Mouse (Mus musculus) fat pad, adult 2 months (tissue): Measurements from ENCODE around the gene Frrs1l.

Experiments
- DNase-seq: peaks from one replicate; pipeline ENCODE4 v3.0.0-alpha.2; 2011; ENCODE audit warnings: low read depth, low spot score; ENCODE audit errors: extremely low read depth

Frrs1l gene

DNA sequence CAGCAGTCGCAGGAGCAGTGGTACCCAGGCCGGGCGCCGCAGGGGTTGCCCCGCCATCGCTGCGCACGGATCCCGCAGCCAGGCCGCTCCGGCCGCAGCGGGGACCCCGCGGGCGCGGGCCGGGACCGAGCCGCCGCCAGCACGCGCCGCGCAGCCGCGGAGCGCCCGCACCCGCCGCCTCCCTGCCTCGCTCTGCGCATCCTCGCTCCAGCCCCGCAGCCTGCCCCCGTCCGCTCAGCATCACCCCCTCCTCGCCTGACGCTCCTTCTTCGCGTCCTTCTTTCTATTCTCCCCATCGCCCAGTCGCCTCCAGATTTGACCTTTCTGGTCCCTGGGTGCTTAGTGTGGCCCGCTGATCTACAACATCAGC, at the start of gene Frrs1l:
TSS of gene Frrs1l (minus strand) at position 177 of the 370 bp plus-strand sequence.
- no peak for DNase-seq

- DNase-seq, result no peak
These were observed 49.2 kb upstream of the Frrs1l start for GRCm38 (mm10) chr4:57039127-57040031.

DNA sequence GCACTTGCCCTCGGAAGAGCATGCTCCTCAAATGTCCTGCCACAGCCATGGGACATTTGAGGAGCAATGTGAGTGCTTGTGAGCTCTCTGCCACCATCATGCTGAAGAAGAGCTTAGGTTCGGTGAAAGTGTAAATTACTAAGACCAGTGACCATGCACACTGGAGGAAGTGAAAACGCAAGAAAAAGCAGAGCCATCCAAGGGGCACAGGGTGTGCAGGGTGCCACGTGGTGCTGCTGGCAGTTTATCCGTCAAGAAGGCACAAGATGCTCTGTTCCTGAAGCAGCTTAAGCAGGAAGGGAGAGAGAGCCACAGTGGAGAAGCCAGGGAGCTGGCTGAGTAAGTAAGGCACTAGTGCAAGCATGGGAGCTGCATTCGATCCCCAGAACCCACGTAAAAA, 47.4 kb upstream of the Frrs1l start:
- DNase-seq, result no peak

DNA sequence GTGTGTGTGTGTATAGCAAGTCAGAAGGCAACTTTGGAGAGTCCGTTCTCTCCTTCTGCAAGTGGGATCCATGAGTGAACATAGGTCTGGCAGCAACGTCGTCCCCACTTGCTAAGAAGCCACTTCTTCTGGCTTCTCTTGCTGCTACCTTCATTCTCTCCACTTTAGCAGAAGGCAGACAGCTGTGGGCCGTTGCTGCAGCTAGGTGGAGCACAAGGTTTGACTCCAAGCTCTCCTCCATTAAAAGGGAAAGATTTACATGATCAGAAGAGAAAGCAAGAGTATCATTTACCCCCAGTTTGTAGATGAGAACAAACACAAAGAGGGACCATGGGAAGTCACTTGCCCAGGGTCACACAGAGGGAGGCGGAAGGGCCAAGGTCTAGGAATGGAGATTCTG, 44.0 kb upstream of the Frrs1l start:
- no peak for DNase-seq

- DNase-seq, result no peak
These were observed 41.2 kb upstream of the Frrs1l start for GRCm38 (mm10) chr4:57031440-57031839.

- no peak for DNase-seq
These were observed 37.8 kb upstream of the Frrs1l start for GRCm38 (mm10) chr4:57027954-57028353.

- no peak for DNase-seq
These were observed 33.3 kb upstream of the Frrs1l start for GRCm38 (mm10) chr4:57023527-57023926.

DNA sequence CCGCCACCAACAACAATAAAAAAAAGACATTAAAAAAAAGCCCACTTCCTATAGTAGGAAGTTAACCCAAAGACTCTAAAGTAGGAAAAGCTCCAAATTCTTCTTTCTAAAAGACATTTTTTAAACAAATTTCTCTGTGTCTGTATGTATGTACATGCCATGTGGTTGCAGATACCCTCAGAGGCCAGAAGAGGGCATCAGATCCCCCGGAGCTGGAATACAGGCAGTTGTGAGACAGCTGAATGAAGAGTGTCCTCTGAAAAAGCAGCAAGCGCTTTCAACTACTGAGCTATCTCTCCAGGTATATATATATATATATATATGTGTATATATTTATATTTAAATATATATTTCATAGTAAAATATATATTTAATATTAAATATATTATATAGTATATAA, 31.1 kb upstream of the Frrs1l start:
- no peak for DNase-seq

DNA sequence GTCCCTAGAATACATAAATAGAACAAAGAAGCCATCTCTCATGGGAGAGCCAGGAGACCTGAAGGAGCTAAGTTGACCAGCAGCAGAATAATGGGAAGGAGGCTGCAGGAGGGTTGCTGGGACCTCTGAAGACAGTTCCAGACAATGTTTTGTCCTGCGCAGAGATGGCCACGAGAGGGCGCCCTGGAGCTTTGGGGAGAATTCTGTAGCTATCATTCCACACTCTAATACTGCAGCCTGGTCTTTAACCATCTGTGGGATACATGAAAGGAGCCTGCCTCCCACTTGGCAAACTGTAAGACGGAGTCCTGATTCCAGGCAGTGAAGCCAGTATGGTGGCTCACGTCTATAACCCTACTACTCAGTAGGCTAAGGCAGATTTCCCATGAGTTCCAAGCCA, 27.0 kb upstream of the Frrs1l start:
- no peak for DNase-seq

DNA sequence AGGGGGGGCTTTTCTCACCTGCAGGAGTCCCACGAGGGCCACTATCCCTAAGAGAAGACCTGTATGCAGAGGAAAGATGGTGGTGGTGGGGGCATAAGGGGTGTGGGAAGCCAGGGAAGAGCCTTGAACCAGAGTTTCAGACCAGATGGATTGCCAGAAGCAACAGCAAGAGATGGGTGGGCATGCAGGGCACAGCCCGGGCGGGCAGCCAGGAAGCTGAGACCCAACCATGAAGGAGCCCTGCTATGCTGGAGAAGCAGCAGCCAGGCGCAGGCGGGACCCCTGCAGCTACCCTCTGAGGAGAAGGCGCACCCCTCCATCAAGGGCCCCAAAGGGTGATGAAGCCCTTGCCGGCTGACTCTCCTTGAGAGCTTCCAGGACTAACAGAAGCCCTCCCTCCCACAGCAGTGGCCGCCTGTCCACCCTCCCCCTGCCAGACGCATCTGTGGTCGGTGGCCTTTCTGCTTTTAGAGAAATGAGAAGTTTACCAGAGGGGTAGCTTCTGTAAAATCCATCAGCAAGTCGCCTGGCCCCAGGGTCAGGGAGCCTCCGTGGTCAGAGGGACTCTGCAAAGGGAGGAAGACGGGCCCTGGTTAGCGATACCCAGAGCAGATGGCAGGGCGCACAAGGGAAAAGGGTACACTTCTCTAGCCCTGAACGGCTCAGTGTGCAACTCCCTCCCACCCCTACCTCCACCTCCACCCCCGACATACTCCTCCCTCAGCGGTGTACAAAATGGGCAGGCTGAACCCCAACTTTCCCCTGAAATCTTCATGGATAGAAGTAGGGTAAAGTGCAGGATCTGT, 26.4 kb upstream of the Frrs1l start:
- no peak for DNase-seq

GRCm38 (mm10) chr4:57015032-57015431, 24.8 kb upstream of the Frrs1l start:
- DNase-seq, result no peak

DNA sequence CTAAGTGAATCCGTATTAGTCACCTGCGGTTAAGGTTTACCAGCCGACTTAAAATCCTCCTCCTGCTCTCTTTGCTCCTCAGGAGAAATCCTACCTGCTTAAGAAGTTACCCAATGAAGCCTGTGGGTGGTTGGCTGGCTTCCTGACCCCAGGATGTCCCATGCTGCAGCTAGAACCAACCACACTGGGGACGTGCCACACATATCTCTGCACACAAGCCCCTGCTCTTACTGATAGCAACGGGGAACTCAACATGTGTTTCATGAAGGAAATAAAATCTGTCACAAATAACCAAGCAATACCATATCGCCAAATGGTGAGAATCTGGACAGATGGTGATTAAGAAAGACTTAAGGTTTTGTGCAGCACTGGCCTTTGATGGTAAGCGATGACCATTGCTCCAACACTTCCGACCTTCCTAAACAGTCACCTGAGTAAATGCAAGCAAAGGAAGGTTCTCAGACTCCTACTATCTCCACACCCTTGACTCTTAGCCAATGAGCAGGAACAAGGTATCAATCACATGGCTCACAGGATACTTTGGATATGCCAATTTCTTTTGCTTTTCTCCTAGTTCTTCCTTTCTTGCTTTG, 21.4 kb upstream of the Frrs1l start:
- peak; percentile 10 for DNase-seq

GRCm38 (mm10) chr4:57010919-57011318, 20.7 kb upstream of the Frrs1l start:
- no peak for DNase-seq

GRCm38 (mm10) chr4:57010425-57010824, 20.2 kb upstream of the Frrs1l start:
- no peak for DNase-seq

GRCm38 (mm10) chr4:57007717-57008116, 17.5 kb upstream of the Frrs1l start:
- DNase-seq, result no peak

DNA sequence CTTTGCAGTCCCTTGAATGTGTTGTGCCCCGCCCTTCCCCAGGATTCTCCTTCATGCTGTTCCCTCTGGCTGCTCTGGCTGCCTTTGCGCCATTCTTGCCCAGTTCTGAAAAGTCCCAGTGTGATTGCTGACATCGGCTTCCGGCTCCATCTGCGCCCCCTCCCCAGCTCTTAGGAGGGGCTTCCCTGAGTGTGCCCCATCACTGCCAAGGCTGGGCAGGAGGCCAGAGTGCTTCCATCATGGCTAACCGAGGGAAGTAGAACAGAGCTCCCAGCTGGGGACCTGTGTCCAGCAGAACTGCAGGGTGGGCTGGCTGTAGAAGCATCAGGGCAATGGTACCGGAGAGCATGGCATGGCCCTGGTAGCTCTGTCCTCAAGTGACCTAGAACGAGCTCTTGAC, 14.8 kb upstream of the Frrs1l start:
- DNase-seq, result no peak

GRCm38 (mm10) chr4:57003886-57004285, 13.7 kb upstream of the Frrs1l start:
- no peak for DNase-seq

GRCm38 (mm10) chr4:57002751-57003150, 12.6 kb upstream of the Frrs1l start:
- DNase-seq, result no peak

GRCm38 (mm10) chr4:57001437-57001836, 11.2 kb upstream of the Frrs1l start:
- no peak for DNase-seq

DNA sequence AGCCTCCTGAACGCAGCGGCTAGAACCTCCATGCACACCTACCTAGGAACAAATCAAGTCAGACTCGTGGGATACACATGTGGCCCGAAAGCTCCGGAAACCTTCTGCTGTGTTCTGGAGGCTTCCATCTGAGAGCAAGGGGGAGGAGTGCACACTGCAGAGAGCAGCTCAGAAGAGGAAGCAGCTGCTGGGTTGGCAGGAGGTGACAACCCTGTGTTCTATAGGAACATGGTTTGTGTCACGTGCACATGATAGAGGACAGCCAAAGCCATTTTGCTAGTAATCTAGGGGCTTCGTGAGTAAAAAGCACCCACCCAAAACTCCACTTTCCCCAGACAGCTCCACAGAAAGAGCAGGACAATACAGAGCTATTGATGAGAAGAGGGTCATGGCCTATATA, 3.1 kb upstream of the Frrs1l start:
- DNase-seq, result no peak

GRCm38 (mm10) chr4:56991951-56992350, 1.8 kb upstream of the Frrs1l start:
- DNase-seq, result no peak
